Mouse (Mus musculus): ENCODE measurements around the gene Lpcat2.

DNA sequence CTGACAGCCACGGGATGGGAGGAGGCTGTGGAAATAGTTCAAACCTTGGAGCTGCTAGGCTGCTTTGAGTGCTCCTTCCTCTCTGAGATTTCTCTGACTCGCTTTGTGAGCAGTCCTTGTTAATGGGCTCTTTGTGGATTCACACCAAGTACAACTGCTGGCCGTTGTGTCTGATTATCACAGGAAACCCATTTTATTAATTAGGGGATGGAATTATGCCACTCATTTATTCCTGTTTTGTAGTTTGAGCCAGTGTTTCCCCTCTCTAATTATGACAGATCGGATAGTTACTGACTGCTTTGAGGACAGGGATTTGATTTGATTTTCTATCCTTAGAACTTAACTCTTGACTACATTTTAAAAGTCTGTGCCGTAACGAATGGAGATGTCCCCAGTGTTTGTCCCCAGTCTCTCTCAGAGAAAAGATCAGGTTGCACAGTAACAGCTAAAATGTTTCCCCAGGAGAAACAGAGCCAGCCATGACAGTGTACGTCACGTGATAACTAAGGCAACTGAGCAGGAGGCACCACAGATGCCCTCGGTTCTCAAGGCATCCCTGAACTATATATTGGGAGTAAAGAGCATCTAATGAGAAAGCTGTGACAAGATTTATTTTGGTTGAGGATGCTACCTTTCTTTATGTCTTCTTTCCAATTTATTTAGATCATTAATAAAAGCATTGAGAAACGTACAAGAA, 17.1 kb downstream of the Lpcat2 start:
- TF ChIP-seq CTCF (IDR thresholded peaks at IDR 0.05; ENCODE audit: extremely low read depth, insufficient read length, insufficient replicate concordance, low read depth, low read length): no peak
- no peak for TF ChIP-seq POLR2A (IDR thresholded peaks at IDR 0.05; ENCODE audit: low read depth, low read length)

Measured in small intestine, adult 2 months (tissue).